Mouse (Mus musculus): Measurements from ENCODE around the gene 1700029I15Rik.
A peak's percentile ranks its signal among the peaks of the same experiment; 100 is the strongest.

Gene 1700029I15Rik

DNA sequence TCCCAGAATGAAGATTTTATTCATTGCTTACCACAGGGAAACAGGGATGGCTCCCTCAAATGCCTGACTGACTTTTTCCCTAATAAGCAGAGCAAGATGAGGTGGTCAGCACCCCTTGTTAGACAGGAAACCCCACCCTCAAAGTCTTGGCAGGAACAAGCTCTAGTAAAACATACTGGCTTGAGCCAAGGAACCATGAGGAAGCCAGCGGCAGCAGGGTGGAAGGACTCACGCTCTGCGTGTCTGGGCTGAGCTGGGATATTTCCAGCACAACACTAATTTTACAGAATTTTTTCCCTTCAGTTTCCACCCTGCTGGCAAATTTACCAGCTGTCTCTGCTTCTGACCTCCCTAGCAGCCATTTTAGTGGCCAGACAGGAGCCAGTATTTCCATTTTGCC is 44.1 kb downstream of the 1700029I15Rik start:
- no peak for DNase-seq (ENCODE audit: low spot score in 2 of 2)

DNA sequence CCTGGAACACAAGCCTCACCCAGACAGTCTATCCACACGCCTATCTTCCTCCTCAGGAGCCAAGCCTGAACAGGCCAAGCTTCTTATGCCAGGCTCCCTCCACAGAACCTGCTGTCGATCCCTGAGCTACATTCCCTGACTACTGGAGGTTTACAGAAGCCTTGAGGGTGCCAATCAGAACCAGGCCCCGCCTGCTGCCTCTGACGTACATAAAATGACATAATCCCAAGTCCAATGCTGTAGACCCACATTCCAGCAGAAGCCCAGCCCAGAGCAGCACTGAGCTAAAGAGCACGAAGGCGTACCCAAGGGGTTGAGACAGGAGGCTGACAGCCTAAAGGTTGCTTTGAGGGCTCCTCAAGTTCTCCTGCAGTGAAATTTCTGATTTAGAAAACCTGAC is 45.5 kb downstream of the 1700029I15Rik start:
- peak; percentile 68 to 70 for DNase-seq (ENCODE audit: low spot score in 2 of 2)

GRCm38 (mm10) chr2:92430089-92430488 is 47.8 kb downstream of the 1700029I15Rik start:
- no peak for DNase-seq (ENCODE audit: low spot score in 2 of 2)

GRCm38 (mm10) chr2:92430723-92431541 is 48.6 kb downstream of the 1700029I15Rik start:
- peak in 1 of 2 experiments; percentile 46 for DNase-seq (ENCODE audit: low spot score in 2 of 2)

DNA sequence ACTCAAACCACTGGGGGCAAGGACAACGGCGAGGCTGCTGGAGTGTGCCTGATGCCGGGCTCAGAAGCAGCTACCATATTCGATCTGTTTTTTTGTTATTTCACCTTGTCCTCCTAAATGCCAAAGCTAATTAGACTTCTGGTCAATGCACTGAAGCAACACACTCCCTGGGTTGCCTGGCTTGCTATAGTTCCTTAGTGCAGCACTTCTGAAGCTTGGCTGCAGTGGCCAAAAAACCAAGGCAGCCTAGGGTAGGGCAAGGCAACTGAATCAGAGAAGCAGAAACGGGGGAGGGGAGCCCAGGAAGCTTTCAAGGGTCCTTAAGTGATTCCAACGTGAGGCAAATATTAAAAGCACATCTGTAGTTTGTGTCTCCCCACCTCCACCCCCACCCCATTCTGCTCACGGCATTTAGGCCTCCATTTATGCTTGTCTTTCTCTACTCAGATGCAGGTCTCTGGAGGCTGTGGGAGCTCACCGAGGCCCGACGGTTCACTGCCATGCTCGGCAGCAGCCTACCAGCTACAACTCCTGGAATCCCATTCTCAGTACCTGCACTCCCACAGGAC is 49.4 kb downstream of the 1700029I15Rik start:
- no peak for DNase-seq (ENCODE audit: low spot score in 2 of 2)

- peak; percentile 38 to 76 for DNase-seq (ENCODE audit: low spot score in 2 of 2)
These were observed 50.3 kb downstream of the 1700029I15Rik start for GRCm38 (mm10) chr2:92432299-92433295.

GRCm38 (mm10) chr2:92433578-92434374 is 51.4 kb downstream of the 1700029I15Rik start, which contains the start of gene Cry2:
Gene Cry2 (minus strand): TSS chr2:92434043.
- DNase-seq (ENCODE audit: low spot score in 2 of 2), result peak; percentile 98 to 99

DNA sequence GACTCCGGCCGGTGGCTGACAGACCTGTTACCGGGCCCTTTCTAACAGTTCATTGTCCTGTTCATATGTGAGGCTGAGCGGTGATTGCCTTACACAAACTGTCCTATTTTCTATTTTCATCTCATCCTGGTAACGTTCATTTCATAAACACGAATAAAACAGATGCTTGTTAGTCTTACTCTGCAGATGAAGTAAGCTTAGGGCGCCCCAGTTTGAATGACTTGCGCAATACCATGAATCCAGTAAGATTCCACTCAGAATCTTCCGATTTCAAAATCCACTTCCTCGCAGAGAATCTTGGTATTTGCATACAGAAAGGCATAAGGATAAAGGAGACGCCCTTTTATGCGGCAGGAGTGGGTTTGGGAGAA is 52.0 kb downstream of the 1700029I15Rik start:
- no peak for DNase-seq (ENCODE audit: low spot score in 2 of 2)

DNA sequence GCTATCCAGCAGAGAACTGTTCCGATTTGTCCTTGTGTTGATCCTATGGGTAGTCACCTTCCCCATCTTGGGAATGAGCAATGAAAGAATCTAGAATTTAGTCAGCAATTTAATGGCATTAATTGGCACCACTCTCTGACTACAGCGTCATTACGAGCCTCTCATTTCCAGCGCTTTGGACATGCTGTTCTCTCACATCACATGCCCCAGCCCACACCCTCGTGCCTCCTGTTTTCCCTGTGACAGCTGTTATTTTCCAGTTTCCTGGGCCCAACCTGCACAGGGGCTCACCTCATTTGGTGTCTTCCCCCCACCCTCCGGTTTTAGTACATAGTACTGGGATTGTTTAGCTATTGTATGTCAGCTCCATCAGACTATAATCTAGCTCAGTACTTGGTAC is 52.7 kb downstream of the 1700029I15Rik start:
- no peak for DNase-seq (ENCODE audit: low spot score in 2 of 2)
